ENCODE assay signal across 10 mouse cellular contexts in genomic region chr17:74869556-74869955, GRCm38 (mm10).
DNase-seq lines count a peak whose midpoint lies in the region; ATAC-seq and TF ChIP-seq lines count a peak whose summit lies in the region.
"Had no signal": no experiment of that assay in that cellular context is flagged by ENCODE, and none has a peak within 500 bp of the region (broad histone marks: within the 10 kb centered on the region; RNA-seq: fewer than 3 reads in every experiment).

No protein-coding gene starts in this region.

- H3K4me3 ChIP-seq in liver, embryonic 13.5 days (replicated peaks), result no peak overlapping the region
- no peak overlapping the region for H3K4me3 ChIP-seq in liver, postnatal 0 days (ENCODE audit: low read depth, low read length)
- H3K4me3 ChIP-seq in embryonic fibroblast, embryonic 13.5 days (ENCODE audit: insufficient read depth, low read length), result no peak overlapping the region
- no peak overlapping the region for H3K4me3 ChIP-seq in stomach, embryonic 15.5 days (replicated peaks)
- H3K4me3 ChIP-seq in layer of hippocampus, adult 2 months, result no peak overlapping the region

- TF ChIP-seq CTCF in liver, postnatal 0 days (IDR thresholded peaks at IDR 0.05; ENCODE audit: low read depth), result no peak
- TF ChIP-seq CTCF in embryonic fibroblast, embryonic 13.5 days (IDR thresholded peaks at IDR 0.05; ENCODE audit: borderline replicate concordance, insufficient read depth, low read length), result no peak
- no peak for TF ChIP-seq CTCF in layer of hippocampus, adult 2 months (conservative IDR thresholded peaks at IDR 0.05)

- ATAC-seq in liver, embryonic 13.5 days (ENCODE audit: low read depth), result no peak
- ATAC-seq in liver, postnatal 0 days, result no peak
- peak; percentile 83 for ATAC-seq in stomach, embryonic 15.5 days (ENCODE audit: insufficient read depth, low FRiP score, low read depth)

- DNase-seq in adrenal gland, postnatal 36 days, result peak; percentile 31 to 48
- no peak for DNase-seq in adrenal gland, adult 18-20 months (ENCODE audit: low spot score in 2 of 2)
- no peak for DNase-seq in liver, embryonic 13.5 days
- no peak for DNase-seq in liver, postnatal 0 days
- no peak for DNase-seq in layer of hippocampus, adult 2 months (ENCODE audit: low spot score in 2 of 2)
- DNase-seq in left cerebral cortex, adult 18-20 months (ENCODE audit: low spot score in 2 of 2), result no peak
- DNase-seq: kidney, adult 9 months; left cerebral cortex, postnatal 4 days had no signal

- no peak for TF ChIP-seq EP300 in liver, postnatal 0 days (IDR thresholded peaks at IDR 0.05; ENCODE audit: low read depth)

- no peak for TF ChIP-seq POLR2A in embryonic fibroblast, embryonic 13.5 days (IDR thresholded peaks at IDR 0.05; ENCODE audit: low read depth, low read length)

- H3K36me3 ChIP-seq in liver, embryonic 13.5 days, result no peaks in the 10 kb centered on the region
- H3K36me3 ChIP-seq in liver, postnatal 0 days (replicated peaks; ENCODE audit: insufficient read depth, low read length), result no peaks in the 10 kb centered on the region
- no peaks in the 10 kb centered on the region for H3K36me3 ChIP-seq in stomach, embryonic 15.5 days

- 64% methylated on average over 8 of the region's 8 CpGs for WGBS in liver, embryonic 13.5 days (ENCODE audit: insufficient replicate concordance)
- WGBS in liver, postnatal 0 days (ENCODE audit: insufficient replicate concordance), result 65% methylated on average over 8 of the region's 8 CpGs
- 61% methylated on average over 8 of the region's 8 CpGs for WGBS in stomach, embryonic 15.5 days

- H3K27me3 ChIP-seq in liver, embryonic 13.5 days, result no peaks in the 10 kb centered on the region
- H3K27me3 ChIP-seq in liver, postnatal 0 days (ENCODE audit: insufficient read depth, low read length), result no peaks in the 10 kb centered on the region
- H3K27me3 ChIP-seq in stomach, embryonic 15.5 days (replicated peaks), result no peaks in the 10 kb centered on the region

- no peaks in the 10 kb centered on the region for H3K9me3 ChIP-seq in liver, embryonic 13.5 days (replicated peaks)
- no peaks in the 10 kb centered on the region for H3K9me3 ChIP-seq in liver, postnatal 0 days (ENCODE audit: low read length)
- no peaks in the 10 kb centered on the region for H3K9me3 ChIP-seq in stomach, embryonic 15.5 days

- H3K4me1 ChIP-seq in liver, embryonic 13.5 days (replicated peaks), result peaks cover 87% of the 10 kb centered on the region
- peaks cover 8% of the 10 kb centered on the region; the same call in 1 of the 2 replicates for H3K4me1 ChIP-seq in liver, postnatal 0 days (ENCODE audit: insufficient read depth)
- H3K4me1 ChIP-seq in embryonic fibroblast, embryonic 13.5 days (ENCODE audit: control insufficient read depth, insufficient read depth, low read length), result peaks cover 38% of the 10 kb centered on the region
- peaks cover 15% of the 10 kb centered on the region for H3K4me1 ChIP-seq in stomach, embryonic 15.5 days

- peak overlapping the region; percentile 29; the same call in 1 of the 2 replicates for H3K27ac ChIP-seq in liver, embryonic 13.5 days
- no peak overlapping the region for H3K27ac ChIP-seq in liver, postnatal 0 days (ENCODE audit: low read depth)
- H3K27ac ChIP-seq in embryonic fibroblast, embryonic 13.5 days (ENCODE audit: insufficient read depth, low read length), result peak overlapping the region; percentile 84
- H3K27ac ChIP-seq in stomach, embryonic 15.5 days, result peak overlapping the region; percentile 82
- H3K27ac ChIP-seq in layer of hippocampus, adult 2 months, result no peak overlapping the region

- H3K9ac ChIP-seq in liver, embryonic 13.5 days, result no peak overlapping the region
- no peak overlapping the region for H3K9ac ChIP-seq in liver, postnatal 0 days (replicated peaks)
- H3K9ac ChIP-seq in stomach, embryonic 15.5 days, result no peak overlapping the region

- H3K4me2 ChIP-seq in liver, embryonic 13.5 days, result no peak overlapping the region
- H3K4me2 ChIP-seq in liver, postnatal 0 days (ENCODE audit: low read depth, low read length), result no peak overlapping the region
- H3K4me2 ChIP-seq in stomach, embryonic 15.5 days, result no peak overlapping the region

Comparison
In these comparisons a context has a peak if more than half of its experiments do, and no peak if none do; other contexts are left out.
1. DNase-seq: peak in adrenal gland, postnatal 36 days (2 of 2); none in adrenal gland, adult 18-20 months (0 of 2), liver, embryonic 13.5 days (single experiment), liver, postnatal 0 days (single experiment), layer of hippocampus, adult 2 months (0 of 2) and left cerebral cortex, adult 18-20 months (0 of 2).
2. H3K27ac ChIP-seq: peak in liver, embryonic 13.5 days (single experiment), embryonic fibroblast, embryonic 13.5 days (single experiment) and stomach, embryonic 15.5 days (single experiment); none in liver, postnatal 0 days (single experiment) and layer of hippocampus, adult 2 months (single experiment).